Mouse (Mus musculus): ENCODE data around the gene Creb3l4. TPM values are rescaled to one million over a fixed set of nuclear protein-coding genes. Genes with fewer than 3 reads are reported as not detected.

The Creb3l4 gene
- total and polyA plus RNA-seq, 3 experiments = 0.07 to 0.08 TPM; not detected in 1

- TF ChIP-seq ZC3H11A (IDR thresholded peaks at IDR 0.05; ENCODE audit: low read depth, low read length) = peak; percentile 81
- TF ChIP-seq ZNF384 (IDR thresholded peaks at IDR 0.05; ENCODE audit: low read depth, low read length) = 0 out of 2 replicates have a peak, but pooled peaks have one; percentile 38
- TF ChIP-seq POLR2A (IDR thresholded peaks at IDR 0.05; ENCODE audit: control insufficient read depth in 1 of 2, insufficient read depth in 1 of 2, low read depth in 1 of 2, low read length in 2 of 2, poor library complexity in 1 of 2) = no peak
- TF ChIP-seq GATA1 (IDR thresholded peaks at IDR 0.05; ENCODE audit: low read depth, low read length) = peak; percentile 89
- TF ChIP-seq MEF2A (IDR thresholded peaks at IDR 0.05; ENCODE audit: extremely low read depth, insufficient replicate concordance, low read depth, low read length, poor library complexity, severe bottlenecking) = no peak
These were observed 23.2 kb downstream of the Creb3l4 start (continued) for GRCm38 (mm10) chr3:90220088-90220487.

- Histone ChIP-seq H3K9me3 (replicated peaks; ENCODE audit: insufficient read depth, low read length) (no peaks in the 10 kb centered on the region), H3K4me3 (ENCODE audit: control insufficient read depth in 1 of 2, insufficient read depth in 1 of 2, low read depth in 2 of 2, low read length in 2 of 2) (no peak overlapping the region), H3K36me3 (ENCODE audit: control insufficient read depth in 1 of 2, insufficient read depth in 2 of 2, low read length in 2 of 2) (peaks cover 12 to 23% of the 10 kb centered on the region in 2 experiments), H3K4me1 (ENCODE audit: control insufficient read depth in 1 of 2, insufficient read depth in 2 of 2, low read length in 2 of 2) (peaks cover 12 to 16% of the 10 kb centered on the region in 2 experiments; a peak in 3 of 4 replicates), H3K9ac (ENCODE audit: control insufficient read depth, low read depth, low read length, poor library complexity, severe bottlenecking) (no peak overlapping the region), H3K79me2 (ENCODE audit: control insufficient read depth, insufficient read depth, low read length, poor library complexity) (peaks cover 20% of the 10 kb centered on the region), H3K27ac (ENCODE audit: control insufficient read depth, low read depth, low read length) (no peak overlapping the region), H3K27me3 (ENCODE audit: control insufficient read depth in 1 of 2, insufficient read depth in 2 of 2, low read length in 2 of 2) (no peaks in the 10 kb centered on the region)
- DNase-seq (ENCODE audit: low read depth, low spot score) = peak; percentile 77
- TF ChIP-seq POLR2AphosphoS5 (IDR thresholded peaks at IDR 0.05; ENCODE audit: borderline replicate concordance, low read depth, low read length) = no peak
- TF ChIP-seq CHD2 (IDR thresholded peaks at IDR 0.05; ENCODE audit: low read length) = no peak
- no peak for TF ChIP-seq EP300 (IDR thresholded peaks at IDR 0.05; ENCODE audit: low read depth in 1 of 2, low read length in 2 of 2)
- no peak for TF ChIP-seq ETS1 (IDR thresholded peaks at IDR 0.05; ENCODE audit: low read depth, low read length)
- TF ChIP-seq SIN3A (IDR thresholded peaks at IDR 0.05; ENCODE audit: low read length) = 0 out of 2 replicates have a peak, but pooled peaks have one; percentile 50
- TF ChIP-seq ZC3H11A (IDR thresholded peaks at IDR 0.05; ENCODE audit: low read depth, low read length) = peak; percentile 75
- TF ChIP-seq USF2 (IDR thresholded peaks at IDR 0.05; ENCODE audit: borderline replicate concordance in 1 of 2, insufficient read depth in 1 of 2, low read depth in 1 of 2, low read length in 2 of 2) = no peak
- peak; percentile 71 for TF ChIP-seq USF1 (IDR thresholded peaks at IDR 0.05; ENCODE audit: low read depth, low read length)
- TF ChIP-seq POLR2AphosphoS2 (IDR thresholded peaks at IDR 0.05; ENCODE audit: low read length) = no peak
- no peak for TF ChIP-seq NELFE (IDR thresholded peaks at IDR 0.05; ENCODE audit: low read depth, low read length)
- TF ChIP-seq MAZ (IDR thresholded peaks at IDR 0.05; ENCODE audit: low read depth, low read length) = no peak
- no peak for TF ChIP-seq HCFC1 (IDR thresholded peaks at IDR 0.05; ENCODE audit: low read depth, low read length)
- TF ChIP-seq MYC (IDR thresholded peaks at IDR 0.05; ENCODE audit: low read depth, low read length) = peak; percentile 89
- TF ChIP-seq RAD21 (IDR thresholded peaks at IDR 0.05; ENCODE audit: low read depth, low read length) = peak; percentile 77
- no peak for TF ChIP-seq E2F4 (IDR thresholded peaks at IDR 0.05; ENCODE audit: borderline replicate concordance, low read depth, low read length)
- no peak for TF ChIP-seq MAFK (IDR thresholded peaks at IDR 0.05; ENCODE audit: borderline replicate concordance, low read depth, low read length)
- no peak for TF ChIP-seq GABPA (IDR thresholded peaks at IDR 0.05; ENCODE audit: low read depth, low read length)
- no peak; the same call in 1 of the 2 replicates for TF ChIP-seq RCOR1 (IDR thresholded peaks at IDR 0.05; ENCODE audit: low read depth, low read length)
- TF ChIP-seq ELF1 (IDR thresholded peaks at IDR 0.05; ENCODE audit: low read depth, low read length) = no peak
- peak; percentile 63 for TF ChIP-seq SMC3 (IDR thresholded peaks at IDR 0.05; ENCODE audit: low read depth, low read length)
- no peak for TF ChIP-seq KAT2A (conservative IDR thresholded peaks at IDR 0.05; ENCODE audit: low read depth, low read length)
- TF ChIP-seq ZMIZ1 (IDR thresholded peaks at IDR 0.05; ENCODE audit: low read depth, low read length) = no peak
- TF ChIP-seq MYB (IDR thresholded peaks at IDR 0.05; ENCODE audit: low read depth, low read length) = no peak
- no peak for TF ChIP-seq POLR2A (IDR thresholded peaks at IDR 0.05; ENCODE audit: control insufficient read depth in 1 of 2, insufficient read depth in 1 of 2, low read depth in 1 of 2, low read length in 2 of 2, poor library complexity in 1 of 2)
- TF ChIP-seq NRF1 (IDR thresholded peaks at IDR 0.05; ENCODE audit: insufficient read depth, low read depth, low read length, poor library complexity, severe bottlenecking) = no peak
- no peak for TF ChIP-seq CHD1 (IDR thresholded peaks at IDR 0.05; ENCODE audit: low read depth, low read length)
- peak; percentile 47; the same call in 1 of the 2 replicates for TF ChIP-seq MAX (IDR thresholded peaks at IDR 0.05; ENCODE audit: low read length)
- peak; percentile 97 for TF ChIP-seq ZNF384 (IDR thresholded peaks at IDR 0.05; ENCODE audit: low read depth, low read length)
- TF ChIP-seq TBP (IDR thresholded peaks at IDR 0.05; ENCODE audit: low read depth, low read length) = peak; percentile 57; the same call in 1 of the 2 replicates
- peak; percentile 44; the same call in 1 of the 2 replicates for TF ChIP-seq MXI1 (IDR thresholded peaks at IDR 0.05; ENCODE audit: low read depth, low read length)
- TF ChIP-seq BHLHE40 (IDR thresholded peaks at IDR 0.05; ENCODE audit: borderline replicate concordance, low read depth, low read length) = no peak
- no peak for TF ChIP-seq TCF12 (IDR thresholded peaks at IDR 0.05; ENCODE audit: low read depth, low read length)
- no peak for TF ChIP-seq GATA1 (IDR thresholded peaks at IDR 0.05; ENCODE audit: low read depth, low read length)
These were observed 27.4 kb downstream of the Creb3l4 start for GRCm38 (mm10) chr3:90215825-90216380.
